Mouse (Mus musculus) embryonic facial prominence, embryonic 15.5 days (tissue): ENCODE measurements around the gene Ttc4. TPM values are rescaled to one million over a fixed set of nuclear protein-coding genes. Genes with fewer than 3 reads are reported as not detected.

Source experiments
- ATAC-seq: fragments of 200-750 bp; cut with Nextera tagmentation; 2 replicates; pipeline ENCODE4 v1.8.0; 2017; ENCODE audit warnings: low read depth, moderate TSS enrichment; ENCODE audit not compliant: insufficient number of reproducible peaks, low FRiP score, low TSS enrichment
- H3K27ac ChIP-seq: fragments of 300-500 bp; sonication (generic); replicated peaks from 2 replicates; pipeline ENCODE4 v1.5.1; 2015; ENCODE audit warnings: mild to moderate bottlenecking, inconsistent platforms
- H3K27me3 ChIP-seq: fragments of 300-500 bp; sonication (generic); 2 replicates; pipeline ENCODE4 v1.6.1; 2015; ENCODE audit warnings: inconsistent platforms
- H3K36me3 ChIP-seq: fragments of 300-500 bp; sonication (generic); 2 replicates; pipeline ENCODE4 v1.6.1; 2015; ENCODE audit warnings: mild to moderate bottlenecking, inconsistent platforms
- H3K4me1 ChIP-seq: fragments of 300-500 bp; sonication (generic); 2 replicates; pipeline ENCODE4 v1.6.1; 2015; ENCODE audit warnings: inconsistent platforms
- H3K4me2 ChIP-seq: fragments of 300-500 bp; sonication (generic); replicated peaks from 2 replicates; pipeline ENCODE4 v1.6.1; 2015; ENCODE audit warnings: mild to moderate bottlenecking, inconsistent platforms
- H3K4me3 ChIP-seq: fragments of 300-500 bp; sonication (generic); replicated peaks from 2 replicates; pipeline ENCODE4 v1.5.1; 2015; ENCODE audit warnings: mild to moderate bottlenecking, inconsistent platforms
- H3K9ac ChIP-seq: fragments of 300-500 bp; sonication (generic); 2 replicates; pipeline ENCODE4 v1.6.1; 2015; ENCODE audit warnings: inconsistent platforms
- H3K9me3 ChIP-seq: fragments of 300-500 bp; sonication (generic); replicated peaks from 2 replicates; pipeline ENCODE4 v1.6.1; 2016; ENCODE audit warnings: inconsistent platforms
- WGBS: fragments of 180-500 bp; shearing (Covaris S2); methylation state at CpG from one replicate; pipeline ENCODE4 v1.1.7; 2015; 5-methylcytosine and 5-hydroxymethylcytosine counted together
- polyA plus RNA-seq: library from polyadenylated mRNA; unstranded; fragments of >200 nt; fragmentation: Nextera tagmentation; extraction: Ambion mirVana; gene quantifications from 2 replicates; pipeline ENCODE4 v1.2.1, GENCODE M21; 2015

Ttc4 gene
- polyA plus RNA-seq, 1 experiment from 2014 or later: 102 TPM

DNA sequence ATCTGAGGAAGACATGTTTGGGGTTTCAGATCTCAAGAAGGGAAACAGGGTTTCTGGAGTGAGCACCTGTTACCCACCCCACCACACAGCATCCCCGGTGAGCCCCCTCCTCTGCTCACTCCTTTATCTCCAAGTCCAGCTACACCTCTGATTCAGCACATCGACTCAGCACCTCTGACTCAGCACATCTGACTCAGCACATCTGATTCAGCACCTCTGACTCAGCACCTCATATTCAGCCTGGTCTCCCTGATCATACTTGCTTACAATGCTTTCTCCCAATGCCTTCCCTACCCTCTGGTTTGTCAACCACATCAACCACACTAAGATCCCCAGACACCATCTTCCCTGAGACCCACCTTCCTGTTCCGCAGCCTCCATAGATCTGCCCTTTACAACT lies 65.2 kb downstream of the Ttc4 start:
- no peak overlapping the region for H3K4me2 ChIP-seq
- ATAC-seq: no peak
- no peaks in the 10 kb centered on the region for H3K36me3 ChIP-seq
- H3K27me3 ChIP-seq: 0 out of 2 replicates have a peak, but pooled peaks cover 5% of the 10 kb centered on the region
- no peak overlapping the region for H3K27ac ChIP-seq
- no peak overlapping the region for H3K4me3 ChIP-seq
- 67% methylated on average over 3 of the region's 3 CpGs for WGBS
- no peak overlapping the region for H3K9ac ChIP-seq
- no peaks in the 10 kb centered on the region for H3K9me3 ChIP-seq
- H3K4me1 ChIP-seq: peaks cover 14% of the 10 kb centered on the region

DNA sequence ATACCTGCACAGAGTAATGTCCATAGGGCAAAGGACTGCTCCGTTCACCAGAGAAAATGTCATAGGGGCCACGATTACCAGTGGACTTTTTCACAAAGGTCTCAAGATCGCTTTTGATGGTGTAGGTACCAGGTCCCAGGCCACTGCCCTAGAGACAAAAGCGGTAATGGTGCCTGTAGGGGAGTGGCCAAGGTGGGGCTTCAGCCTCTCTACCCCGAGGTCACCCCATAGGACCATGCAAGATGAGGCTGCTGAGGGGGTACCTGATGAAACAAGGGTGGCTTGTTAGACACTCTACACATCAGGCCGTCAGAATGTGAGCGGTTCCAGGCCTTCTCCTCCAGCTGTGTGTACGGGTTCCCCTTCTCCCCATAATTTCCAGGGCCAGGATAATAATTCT lies 65.6 kb downstream of the Ttc4 start:
- Histone ChIP-seq H3K4me2 (no peak overlapping the region), H3K36me3 (no peaks in the 10 kb centered on the region), H3K27me3 (0 out of 2 replicates have a peak, but pooled peaks cover 5% of the 10 kb centered on the region), H3K4me3 (no peak overlapping the region), H3K27ac (no peak overlapping the region), H3K9ac (no peak overlapping the region), H3K9me3 (no peaks in the 10 kb centered on the region), H3K4me1 (peaks cover 14% of the 10 kb centered on the region)
- 73% methylated on average over 8 of the region's 8 CpGs for WGBS
- ATAC-seq: no peak

Other genes with a start within 250 kb of the Ttc4 start
- gene Pcsk9, start 214.6 kb downstream of the Ttc4 start, polyA plus RNA-seq: 4.7 and 5.9 TPM in 2 replicates
- 0.05 and 0.11 TPM in 2 replicates for gene Bsnd, start 186.7 kb downstream of the Ttc4 start, polyA plus RNA-seq
- 4.5 and 5.7 TPM in 2 replicates for gene Dhcr24, start 117.9 kb downstream of the Ttc4 start, polyA plus RNA-seq
- 0.24 TPM in 1 of 2 replicates, not detected in the other for gene Lexm, start 61.7 kb downstream of the Ttc4 start, polyA plus RNA-seq
- 9.8 and 12.4 TPM in 2 replicates for gene Ttc22, start 56.5 kb downstream of the Ttc4 start, polyA plus RNA-seq
- 13.2 and 14.3 TPM in 2 replicates for gene Pars2, start 27.9 kb downstream of the Ttc4 start, polyA plus RNA-seq
- 0.39 and 0.57 TPM in 2 replicates for gene Mroh7, start 52.0 kb upstream of the Ttc4 start, polyA plus RNA-seq
- gene Fam151a, start 54.9 kb upstream of the Ttc4 start, polyA plus RNA-seq: 0.14 and 0.33 TPM in 2 replicates
- gene Acot11, start 126.1 kb upstream of the Ttc4 start, polyA plus RNA-seq: 3.0 and 4.1 TPM in 2 replicates
- gene Ssbp3, start 231.8 kb upstream of the Ttc4 start, polyA plus RNA-seq: 136 and 137 TPM in 2 replicates